Mouse (Mus musculus): ENCODE data around the gene Hist2h3c2.

GRCm38 (mm10) chr3:96230910-96231757 lies 7.8 kb downstream of the Hist2h3c2 start:
- TF ChIP-seq CTCF (IDR thresholded peaks at IDR 0.05; ENCODE audit: borderline replicate concordance, control insufficient read depth, extremely low read depth, insufficient read depth, low read length, poor library complexity) (no peak), POLR2A (IDR thresholded peaks at IDR 0.05; ENCODE audit: control insufficient read depth, extremely low read depth, insufficient read depth, low read length, poor library complexity) (no peak)
